In genomic region chr11:105347162-105348161, GRCm38 (mm10) we compare ENCODE assay signal across 8 mouse cellular contexts. TPM values are rescaled to one million over a fixed set of nuclear protein-coding genes. Genes with fewer than 3 reads are reported as not detected.
DNase-seq lines count a peak whose midpoint lies in the region; ATAC-seq lines count a peak whose summit lies in the region.

No protein-coding gene starts in this region.

- no peak overlapping the region for H3K27ac ChIP-seq in midbrain, embryonic 13.5 days

- H3K27me3 ChIP-seq in midbrain, embryonic 13.5 days = no peaks in the 10 kb centered on the region

- H3K9me3 ChIP-seq in midbrain, embryonic 13.5 days = no peaks in the 10 kb centered on the region

- H3K9ac ChIP-seq in midbrain, embryonic 13.5 days (replicated peaks) = no peak overlapping the region

- H3K4me3 ChIP-seq in midbrain, embryonic 13.5 days (replicated peaks) = no peak overlapping the region

- 63% methylated on average over 28 of the region's 28 CpGs for WGBS in midbrain, embryonic 13.5 days

- intact Hi-C loops in left cerebral cortex, postnatal 4 days (cut with DNase I) = loop anchor here (5.0 kb wide), 1 partner anchor 565 kb away; no protein-coding TSS in a partner anchor

- no peak for ATAC-seq in CD4-positive, CD25-positive, alpha-beta regulatory T cell, adult 4 months
- ATAC-seq in midbrain, embryonic 13.5 days = peak; percentile 81

- H3K36me3 ChIP-seq in midbrain, embryonic 13.5 days = no peaks in the 10 kb centered on the region; the same call in 1 of the 2 replicates

- no peak overlapping the region for H3K4me2 ChIP-seq in midbrain, embryonic 13.5 days (replicated peaks)

- no peaks in the 10 kb centered on the region for H3K4me1 ChIP-seq in midbrain, embryonic 13.5 days (replicated peaks)

- peak; percentile 73 for DNase-seq in CD4-positive, CD25-positive, alpha-beta regulatory T cell, adult 2 months (ENCODE audit: low read depth, low spot score)
- DNase-seq in embryo, embryonic 9.5 days (ENCODE audit: extremely low spot score) = peak; percentile 70
- peak; percentile 97 for DNase-seq in heart, adult 11 months
- peak; percentile 84 for DNase-seq in kidney, adult 18-20 months
- DNase-seq in left cerebral cortex, postnatal 4 days = peak; percentile 95
- peak; percentile 30 to 64 for DNase-seq in spleen, adult 18-20 months

RNA-seq across cellular contexts. Expression of gene Mrc2, which starts 55.0 kb away (rescaled TPM):
- not detected for polyA plus RNA-seq in CD4-positive, CD25-positive, alpha-beta regulatory T cell, adult 4 months (2017; shearing (Covaris generic))
- 10 to 100 TPM; 13.4 to 13.5 TPM for total RNA-seq in left cerebral cortex, postnatal 4 days (2021)
- 5.0 and 5.3 TPM in 2 replicates for polyA plus RNA-seq in midbrain, embryonic 13.5 days (2015; fragmentation: Nextera tagmentation; extraction: Ambion mirVana)

Comparison
In these comparisons a context has a peak if more than half of its experiments do, and no peak if none do; other contexts are left out.
1. DNase-seq: peak in every context shown above with its lines; median percentile 97 in heart, adult 11 months; 95 in left cerebral cortex, postnatal 4 days; 84 in kidney, adult 18-20 months; 73 in CD4-positive, CD25-positive, alpha-beta regulatory T cell, adult 2 months; 70 in embryo, embryonic 9.5 days; 47 in spleen, adult 18-20 months.